Mouse (Mus musculus): ENCODE results near the gene Prdx1.
"Not testable (repeated sequence)": the region's sequence is repeated elsewhere in the genome, so short reads cannot be mapped to it uniquely, and the experiment has no call there.

Prdx1 gene

DNA sequence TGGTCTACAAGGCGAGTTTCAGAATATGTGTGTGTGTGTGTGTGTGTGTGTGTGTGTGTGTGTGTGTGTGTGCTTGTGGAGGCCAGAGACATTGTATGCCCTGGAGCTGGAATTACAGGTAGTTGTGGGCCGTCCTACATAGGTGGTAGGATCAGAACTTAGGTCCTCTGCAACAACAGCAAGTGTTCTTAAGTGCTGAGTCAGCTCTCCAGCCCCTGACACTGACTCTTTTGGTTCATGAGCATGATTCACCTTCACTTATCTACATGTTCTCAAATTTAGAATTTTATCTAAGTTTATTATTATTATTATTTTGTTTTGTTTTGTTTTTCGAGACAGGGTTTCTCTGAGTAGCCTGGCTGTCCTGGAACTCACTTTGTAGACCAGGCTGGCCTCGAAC is 4.8 kb upstream of the Prdx1 start:
- DNase-seq, result not testable (repeated sequence)

DNA sequence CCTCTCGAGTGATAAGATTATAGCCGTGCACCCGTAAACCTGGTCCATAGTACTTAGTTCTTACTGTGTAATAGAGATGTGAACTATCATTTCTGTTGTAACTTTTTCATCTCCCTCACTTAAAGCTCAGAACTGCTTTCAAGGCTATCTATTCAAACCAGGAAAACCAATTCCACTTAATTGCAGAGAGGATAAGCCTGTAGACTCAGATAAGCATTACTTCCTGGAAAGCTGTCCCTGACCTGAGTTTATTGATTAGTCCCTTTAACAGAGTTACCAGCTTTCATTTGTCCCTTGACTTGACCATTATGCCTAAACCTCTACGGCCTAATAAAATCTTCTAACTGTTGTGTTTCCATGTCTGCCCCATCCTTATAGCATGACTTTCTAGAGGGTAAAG is 1.4 kb upstream of the Prdx1 start:
- no peak for DNase-seq

DNA sequence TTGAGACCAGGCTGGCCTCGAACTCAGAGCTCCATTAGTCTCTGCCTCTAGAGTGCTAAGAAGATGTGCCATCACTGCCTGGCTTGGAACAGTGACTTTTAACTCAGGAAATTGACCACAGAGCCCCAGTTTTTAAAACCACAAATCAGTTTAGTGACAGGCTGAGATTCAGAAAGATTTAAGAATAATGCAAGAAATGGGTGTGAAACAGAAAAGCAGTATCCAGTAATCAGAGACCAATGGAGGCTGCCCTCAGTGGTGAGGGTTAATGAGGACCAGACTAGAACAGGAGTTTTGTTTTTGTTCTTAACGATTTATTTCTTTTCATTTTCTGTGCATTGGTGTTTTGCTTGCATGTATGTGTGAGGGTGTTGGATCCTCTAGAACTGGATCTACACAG is 679 bp upstream of the Prdx1 start:
- DNase-seq, result no peak

- DNase-seq, result no peak
Measured at GRCm38 (mm10) chr4:116687041-116687440, 1.7 kb downstream of the Prdx1 start.

- DNase-seq, result no peak
Measured at GRCm38 (mm10) chr4:116689309-116689876, 4.0 kb downstream of the Prdx1 start.

DNA sequence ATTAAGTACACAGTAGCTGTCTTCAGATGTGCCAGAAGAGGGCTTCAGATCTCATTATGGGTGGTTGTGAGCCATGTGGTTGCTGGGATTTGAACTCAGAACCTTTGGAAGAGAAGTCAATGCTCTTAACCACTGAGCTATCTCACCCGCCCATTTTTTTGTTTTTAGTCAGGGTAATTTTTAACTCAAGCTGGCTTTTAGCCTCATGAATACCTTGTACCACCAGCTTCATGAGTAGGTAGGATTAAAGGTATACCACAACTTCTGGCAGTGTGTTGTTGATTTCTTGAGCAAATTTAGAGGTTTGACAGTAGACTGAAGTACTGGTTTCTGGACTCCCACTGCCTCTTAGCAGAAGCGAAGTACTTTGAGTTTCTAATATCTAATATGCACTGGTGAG is 6.8 kb downstream of the Prdx1 start:
- DNase-seq, result no peak

DNA sequence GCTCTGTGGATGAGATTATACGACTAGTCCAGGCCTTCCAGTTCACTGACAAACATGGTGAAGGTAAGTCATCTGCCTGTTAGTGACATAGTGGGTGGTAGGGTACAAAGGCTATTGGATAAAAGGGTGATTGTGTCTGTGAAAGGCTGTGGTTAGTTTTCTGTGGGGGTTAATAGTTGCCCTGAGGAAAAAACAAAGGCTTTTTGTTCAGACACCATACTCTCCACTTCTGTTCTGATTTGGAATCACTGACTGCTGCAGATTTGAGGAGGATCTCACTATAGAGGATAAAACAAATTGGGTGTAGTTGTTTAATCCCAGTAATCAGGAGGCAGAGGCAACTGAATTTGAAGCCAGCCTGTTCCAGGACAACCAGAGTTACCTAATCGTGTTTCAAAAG is 8.4 kb downstream of the Prdx1 start:
- DNase-seq, result no peak

GRCm38 (mm10) chr4:116698693-116699342 is 13.5 kb downstream of the Prdx1 start:
- DNase-seq, result no peak

DNA sequence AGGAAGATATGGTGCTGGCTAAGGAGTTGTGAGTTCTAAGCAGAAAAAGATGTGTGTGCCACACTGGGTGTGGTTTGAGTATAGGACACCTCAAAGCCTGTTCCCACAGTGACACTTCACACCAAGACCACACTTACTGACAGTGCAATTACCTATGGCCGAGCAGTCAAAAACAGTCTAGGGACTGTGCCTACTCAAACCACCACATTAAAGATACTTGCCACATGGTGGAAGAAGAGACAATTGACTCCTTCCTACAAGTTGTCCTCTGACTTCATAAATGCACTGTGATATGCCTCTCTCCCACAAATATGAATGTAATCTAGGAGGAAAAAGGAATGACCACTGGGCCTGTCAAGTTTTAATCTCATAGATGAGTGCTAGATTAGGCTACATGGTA is 15.6 kb downstream of the Prdx1 start:
- DNase-seq, result no peak

- peak; percentile 92 for DNase-seq
Measured at GRCm38 (mm10) chr4:116703804-116704203, 18.5 kb downstream of the Prdx1 start.

GRCm38 (mm10) chr4:116707666-116708065 is 22.3 kb downstream of the Prdx1 start:
- DNase-seq, result no peak

DNA sequence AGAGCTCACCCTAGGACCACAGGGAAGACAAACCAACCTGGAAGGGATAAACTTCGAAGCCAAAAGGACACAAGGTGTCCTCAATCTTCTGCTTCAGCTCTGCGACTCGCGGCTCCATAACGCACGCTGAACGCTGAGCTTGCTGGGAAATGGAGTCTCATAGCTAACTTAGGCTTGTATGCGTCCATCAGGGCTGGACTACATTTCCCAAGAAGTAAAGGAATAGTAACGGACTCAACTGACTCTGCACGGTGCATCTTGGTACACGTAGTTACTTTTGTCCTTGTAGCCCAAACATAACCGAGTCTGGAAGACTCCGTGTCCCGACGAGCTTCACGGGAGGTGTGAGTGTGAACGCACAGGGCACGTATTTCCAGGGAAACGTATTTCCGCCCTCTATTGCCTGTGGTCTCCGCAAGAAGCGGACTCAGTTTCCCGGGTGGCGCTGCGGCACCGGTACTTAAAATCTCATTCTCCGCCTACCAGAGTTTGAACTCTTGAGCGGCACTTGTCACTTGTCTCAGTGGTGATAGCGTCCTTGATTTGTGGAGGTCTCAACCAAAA is 22.9 kb downstream of the Prdx1 start, which contains the start of the genes Mmachc and Ccdc163:
Gene Mmachc (minus strand): TSS at position 206 of the 564 bp plus-strand sequence.
Gene Ccdc163 (plus strand): TSS at position 309 of the 564 bp plus-strand sequence.
- peak; percentile 86 for DNase-seq

GRCm38 (mm10) chr4:116708791-116709390 is 23.5 kb downstream of the Prdx1 start:
- DNase-seq, result peak; percentile 28

DNA sequence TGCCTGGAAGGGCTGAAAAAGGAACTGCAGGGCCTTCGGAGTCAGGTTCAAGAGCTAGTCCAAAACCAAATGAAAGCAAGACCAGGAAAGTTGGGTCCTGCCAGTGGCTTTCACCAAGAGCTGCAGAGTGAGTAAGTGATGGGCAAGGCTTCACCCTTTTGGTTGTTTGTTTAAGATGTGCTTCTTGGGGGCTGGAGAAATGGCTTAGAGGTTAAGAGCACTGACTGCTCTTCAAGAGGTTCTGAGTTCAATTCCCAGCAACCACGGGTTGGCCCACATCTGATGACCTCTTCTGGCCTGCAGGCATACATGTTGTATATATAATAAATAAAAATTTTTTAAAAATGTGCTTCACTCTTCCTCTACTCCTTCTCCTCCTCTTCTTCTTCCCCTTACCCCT is 24.8 kb downstream of the Prdx1 start:
- no peak for DNase-seq

- DNase-seq, result no peak
Measured at GRCm38 (mm10) chr4:116712536-116712935, 27.2 kb downstream of the Prdx1 start.

DNA sequence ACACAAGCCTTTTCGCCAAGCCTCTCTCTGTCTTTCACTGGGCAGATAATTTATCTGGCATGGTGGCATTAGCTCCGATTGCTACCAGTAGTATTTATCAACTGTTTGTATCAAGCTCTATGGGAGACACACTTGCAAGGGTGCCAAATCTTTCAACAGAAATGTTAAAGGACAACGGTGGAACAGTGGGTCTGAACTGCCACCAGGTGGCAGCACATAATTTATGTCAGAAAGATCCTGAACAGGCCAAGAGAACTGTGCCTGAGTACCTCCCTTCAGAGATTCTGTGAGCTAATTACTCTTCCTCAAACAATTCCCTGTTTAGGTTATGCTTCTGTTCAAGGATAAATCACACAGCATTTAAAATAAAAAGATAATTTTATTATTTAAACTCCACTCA is 34.1 kb downstream of the Prdx1 start:
- peak; percentile 78 for DNase-seq

DNA sequence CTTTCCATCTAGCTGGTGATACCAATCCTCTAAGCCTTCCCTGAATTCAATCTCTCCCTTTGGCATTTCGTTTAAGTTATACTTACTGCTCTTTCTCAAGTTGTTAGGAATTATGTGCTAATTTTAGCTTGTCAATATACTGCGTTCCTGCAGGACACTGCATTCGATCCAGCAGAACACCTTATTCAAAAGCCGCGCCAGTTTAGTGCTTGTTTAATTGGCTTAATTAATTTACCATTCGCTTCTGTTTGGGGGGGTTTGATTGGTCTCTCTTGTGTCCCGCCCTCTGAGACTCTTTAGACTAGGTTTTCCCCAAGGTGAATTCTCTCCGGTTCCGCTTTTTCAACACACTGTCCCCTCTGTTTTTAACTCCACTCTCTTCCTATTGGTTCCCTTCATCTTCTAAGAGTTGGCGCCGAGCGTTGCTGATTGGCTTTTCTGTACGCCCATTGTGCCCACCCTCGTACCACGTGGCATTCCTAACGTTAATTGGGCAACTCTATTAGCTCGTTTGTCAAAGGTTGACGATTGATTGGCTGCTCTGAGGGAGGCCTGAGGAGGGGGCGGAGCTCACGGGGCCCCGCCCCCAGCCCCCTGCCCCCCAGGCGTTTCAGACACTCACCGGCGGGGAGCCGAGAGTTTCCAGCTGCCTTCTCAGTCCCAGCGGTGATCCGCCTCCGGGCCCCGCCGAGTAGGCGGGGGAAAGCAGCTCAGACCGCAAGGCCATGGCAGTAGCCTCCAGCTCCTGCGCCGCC is 35.2 kb downstream of the Prdx1 start, which contains the start of gene Tesk2:
Gene Tesk2 (plus strand): TSS at position 606 of the 755 bp plus-strand sequence.
- DNase-seq, result peak; percentile 86

- DNase-seq, result no peak
Measured at GRCm38 (mm10) chr4:116721098-116721628, 35.8 kb downstream of the Prdx1 start.

DNA sequence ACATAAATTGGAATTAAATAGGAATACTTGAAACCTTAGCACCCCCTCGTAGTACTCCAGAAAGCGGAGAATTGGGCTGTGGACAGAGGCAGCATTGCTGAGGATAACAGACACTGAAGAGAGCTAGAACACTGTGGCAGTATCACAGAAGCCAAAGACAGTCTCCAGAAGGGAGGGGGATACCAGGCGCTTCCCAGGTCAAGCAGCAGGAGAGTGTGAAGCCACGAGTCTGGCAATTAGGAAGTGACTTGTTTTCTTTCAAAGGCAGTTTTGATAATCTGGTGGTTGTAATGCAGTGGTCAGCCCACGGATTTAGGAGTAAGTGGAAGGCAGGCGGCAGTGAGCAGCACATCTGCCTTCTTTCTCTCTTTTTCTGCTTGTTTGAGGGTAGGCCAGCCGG is 36.9 kb downstream of the Prdx1 start:
- no peak for DNase-seq

- no peak for DNase-seq
Measured at GRCm38 (mm10) chr4:116725444-116725843, 40.1 kb downstream of the Prdx1 start.

DNA sequence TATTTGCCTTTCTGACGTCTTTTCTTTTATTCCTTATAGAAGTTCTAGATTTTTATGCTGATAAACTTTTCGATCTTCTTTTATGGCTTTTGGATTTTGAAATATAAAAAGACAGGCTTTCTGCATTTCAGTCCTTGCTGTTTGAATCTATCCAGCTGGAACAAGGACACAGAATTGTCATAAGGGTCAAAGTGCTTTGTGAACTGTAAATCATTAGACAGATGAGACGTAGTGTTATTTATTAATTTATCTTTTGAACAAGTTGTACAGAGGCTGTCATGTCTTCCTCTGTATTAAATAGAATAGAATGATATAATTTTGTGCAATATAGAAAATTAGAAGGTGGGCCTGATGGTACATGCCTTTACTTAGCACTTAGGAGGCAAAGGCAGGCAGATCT is 42.1 kb downstream of the Prdx1 start:
- DNase-seq, result no peak

DNA sequence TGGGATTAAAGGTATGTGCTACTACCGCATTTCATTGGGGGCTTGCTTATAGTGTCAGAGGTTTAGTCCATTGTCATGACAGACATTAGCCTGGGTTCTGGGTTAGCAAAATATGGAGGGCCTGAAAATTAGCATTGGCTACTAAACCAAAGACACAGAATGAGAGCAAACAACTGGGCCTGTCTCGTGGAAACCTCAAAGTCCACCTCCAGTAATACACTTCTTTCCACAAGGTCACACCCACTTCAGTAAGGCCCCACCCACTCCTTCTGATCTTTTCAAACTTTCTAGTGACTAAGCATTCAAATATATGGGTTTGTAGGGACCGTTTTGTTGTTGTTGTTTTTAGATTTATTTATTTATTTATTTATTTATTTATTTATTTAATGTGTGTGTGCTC is 44.2 kb downstream of the Prdx1 start:
- DNase-seq, result no peak

- no peak for DNase-seq
Measured at GRCm38 (mm10) chr4:116731077-116731476, 45.7 kb downstream of the Prdx1 start.

Measured in thymus, postnatal 4 days (tissue).